Mouse (Mus musculus) hindbrain, postnatal 0 days (tissue): ENCODE data around the gene Mgam. TPM values are rescaled to one million over a fixed set of nuclear protein-coding genes. Genes with fewer than 3 reads are reported as not detected.

ENCODE experiments used
- ATAC-seq: fragments of 200-750 bp; cut with Nextera tagmentation; 2 replicates; pipeline ENCODE4 v1.8.0; 2017; ENCODE audit warnings: mild to moderate bottlenecking, moderate TSS enrichment, moderate library complexity
- DNase-seq: peaks from one replicate; pipeline ENCODE4 v3.0.0-alpha.2; 2015; ENCODE audit warnings: low spot score
- H3K27ac ChIP-seq: fragments of 300-500 bp; sonication (generic); 2 replicates; pipeline ENCODE4 v1.5.1; 2014; ENCODE audit warnings: mild to moderate bottlenecking
- H3K27me3 ChIP-seq: fragments of 300-500 bp; sonication (generic); 2 replicates; pipeline ENCODE4 v1.6.1; 2014; ENCODE audit warnings: low read length, mixed read lengths; ENCODE audit not compliant: insufficient read depth
- H3K36me3 ChIP-seq: fragments of 300-500 bp; sonication (generic); 2 replicates; pipeline ENCODE4 v1.6.1; 2014; ENCODE audit warnings: low read length, mixed read lengths; ENCODE audit not compliant: insufficient read depth
- H3K4me1 ChIP-seq: fragments of 300-500 bp; sonication (generic); 2 replicates; pipeline ENCODE4 v1.6.1; 2014; ENCODE audit warnings: antibody characterized with exemption, low read length, mixed read lengths; ENCODE audit not compliant: insufficient read depth
- H3K4me2 ChIP-seq: fragments of 300-500 bp; sonication (generic); 2 replicates; pipeline ENCODE4 v1.6.1; 2014; ENCODE audit warnings: low read depth, mild to moderate bottlenecking, low read length, moderate library complexity, mixed read lengths
- H3K4me3 ChIP-seq: fragments of 300-500 bp; sonication (generic); 2 replicates; pipeline ENCODE4 v1.5.1; 2014; ENCODE audit warnings: low read length
- H3K9ac ChIP-seq: fragments of 300-500 bp; sonication (generic); replicated peaks from 2 replicates; pipeline ENCODE4 v1.6.1; 2014; ENCODE audit warnings: mild to moderate bottlenecking, low read length, moderate library complexity, mixed read lengths
- H3K9me3 ChIP-seq: fragments of 300-500 bp; sonication (generic); 2 replicates; pipeline ENCODE4 v1.6.1; 2016; ENCODE audit warnings: low read length, mixed read lengths
- CTCF ChIP-seq: IDR thresholded peaks from 2 replicates; pipeline ENCODE4 v1.5.1; 2016; ENCODE audit warnings: antibody characterized with exemption, control low read depth, low read depth
- WGBS: fragments of 180-500 bp; shearing (Covaris S2); extraction: QIAGEN DNeasy Blood & Tissue Kit; methylation state at CpG from one replicate; pipeline ENCODE4 v1.1.7; 2014; 5-methylcytosine and 5-hydroxymethylcytosine counted together
- polyA plus RNA-seq: library from polyadenylated mRNA; unstranded; fragments of >200 nt; fragmentation: Nextera tagmentation; extraction: Ambion mirVana; gene quantifications from 2 replicates; pipeline ENCODE4 v1.2.1, GENCODE M21; 2015
- total RNA-seq: library from RNA; depleted of rRNA; stranded (reverse); fragments of >200 nt; gene quantifications from 2 replicates; pipeline ENCODE4 v1.2.3, GENCODE M21; 2014

Gene Mgam
- total and polyA plus RNA-seq, 2 experiments from 2014 or later, result 0.31 to 0.39 TPM

- no peak overlapping the region for H3K4me3 ChIP-seq
- peak; percentile 61 for DNase-seq
- no peaks in the 10 kb centered on the region for H3K36me3 ChIP-seq
- no peak overlapping the region for H3K9ac ChIP-seq
- H3K27ac ChIP-seq, result no peak overlapping the region
- TF ChIP-seq CTCF, result no peak
- no peaks in the 10 kb centered on the region for H3K9me3 ChIP-seq
- H3K27me3 ChIP-seq, result no peaks in the 10 kb centered on the region
- WGBS, result 35% methylated on average over 8 of the region's 8 CpGs
- H3K4me1 ChIP-seq, result no peaks in the 10 kb centered on the region
- H3K4me2 ChIP-seq, result no peak overlapping the region
- peak; percentile 40; the same call in 1 of the 2 replicates for ATAC-seq
These were observed 18.4 kb upstream of the Mgam start for GRCm38 (mm10) chr6:40610244-40610643.

GRCm38 (mm10) chr6:40613260-40613852, 15.3 kb upstream of the Mgam start, which contains the start of gene Tas2r138:
TSS of gene Tas2r138 (minus strand) at chr6:40613310.
- Histone ChIP-seq H3K9ac (no peak within 1 kb of the TSS), H3K4me3 (no peak within 1 kb of the TSS), H3K4me1 (no peaks in the 10 kb centered on the region), H3K27me3 (no peaks in the 10 kb centered on the region), H3K4me2 (no peak within 1 kb of the TSS), H3K36me3 (no peaks in the 10 kb centered on the region), H3K9me3 (no peaks in the 10 kb centered on the region), H3K27ac (no peak within 1 kb of the TSS)
- 86% methylated on average over 4 of the region's 4 CpGs for WGBS
- no peak for DNase-seq
- no peak for ATAC-seq
- no peak for TF ChIP-seq CTCF

GRCm38 (mm10) chr6:40617965-40618364, 10.7 kb upstream of the Mgam start:
- no peak overlapping the region for H3K4me2 ChIP-seq
- ATAC-seq, result peak; percentile 67
- H3K36me3 ChIP-seq, result no peaks in the 10 kb centered on the region
- H3K4me3 ChIP-seq, result no peak overlapping the region
- whole genome bisulfite sequencing, result 12% methylated on average over 2 of the region's 2 CpGs
- peak; percentile 88 for DNase-seq
- H3K9ac ChIP-seq, result no peak overlapping the region
- no peak overlapping the region for H3K27ac ChIP-seq
- H3K9me3 ChIP-seq, result no peaks in the 10 kb centered on the region
- peak; percentile 81 for TF ChIP-seq CTCF
- H3K4me1 ChIP-seq, result no peaks in the 10 kb centered on the region
- H3K27me3 ChIP-seq, result no peaks in the 10 kb centered on the region

GRCm38 (mm10) chr6:40626111-40626510, 2.5 kb upstream of the Mgam start:
- no peak overlapping the region for H3K4me3 ChIP-seq
- no peaks in the 10 kb centered on the region for H3K36me3 ChIP-seq
- H3K27me3 ChIP-seq, result no peaks in the 10 kb centered on the region
- DNase-seq (no peak), ATAC-seq (no peak)
- no peak overlapping the region for H3K9ac ChIP-seq
- no peak overlapping the region for H3K4me2 ChIP-seq
- H3K4me1 ChIP-seq, result no peaks in the 10 kb centered on the region
- 67% methylated on average over 1 of the region's 1 CpGs for WGBS
- TF ChIP-seq CTCF, result no peak
- H3K9me3 ChIP-seq, result no peaks in the 10 kb centered on the region
- no peak overlapping the region for H3K27ac ChIP-seq

- no peak overlapping the region for H3K4me3 ChIP-seq
- no peaks in the 10 kb centered on the region for H3K9me3 ChIP-seq
- H3K27ac ChIP-seq, result no peak overlapping the region
- no peaks in the 10 kb centered on the region for H3K36me3 ChIP-seq
- ATAC-seq, result no peak
- no peak for DNase-seq
- H3K9ac ChIP-seq, result no peak overlapping the region
- no peaks in the 10 kb centered on the region for H3K27me3 ChIP-seq
- WGBS, result 73% methylated on average over 1 of the region's 1 CpGs
- H3K4me2 ChIP-seq, result no peak overlapping the region
- no peaks in the 10 kb centered on the region for H3K4me1 ChIP-seq
- no peak for TF ChIP-seq CTCF
These were observed 6.0 kb downstream of the Mgam start for GRCm38 (mm10) chr6:40634640-40635071.

GRCm38 (mm10) chr6:40635559-40635958, 6.9 kb downstream of the Mgam start:
- no peak for TF ChIP-seq CTCF
- no peak for DNase-seq
- Histone ChIP-seq H3K4me1 (no peaks in the 10 kb centered on the region), H3K9ac (no peak overlapping the region), H3K27ac (no peak overlapping the region), H3K4me2 (no peak overlapping the region), H3K27me3 (no peaks in the 10 kb centered on the region), H3K36me3 (no peaks in the 10 kb centered on the region), H3K9me3 (no peaks in the 10 kb centered on the region), H3K4me3 (no peak overlapping the region)
- ATAC-seq, result no peak
- 80% methylated on average over 6 of the region's 6 CpGs for WGBS

GRCm38 (mm10) chr6:40637755-40638154, 9.1 kb downstream of the Mgam start:
- ATAC-seq, result no peak
- TF ChIP-seq CTCF, result no peak
- WGBS, result 92% methylated on average over 4 of the region's 5 CpGs

More at GRCm38 (mm10) chr6:40637755-40638154, 9.1 kb downstream of the Mgam start:
- Histone ChIP-seq H3K9me3 (no peaks in the 10 kb centered on the region), H3K4me1 (no peaks in the 10 kb centered on the region), H3K9ac (no peak overlapping the region), H3K36me3 (no peaks in the 10 kb centered on the region), H3K27ac (no peak overlapping the region), H3K27me3 (no peaks in the 10 kb centered on the region), H3K4me2 (no peak overlapping the region), H3K4me3 (no peak overlapping the region)
- no peak for DNase-seq
